Mouse (Mus musculus): ENCODE results near the gene Gm21627. TPM values are rescaled to one million over a fixed set of nuclear protein-coding genes. Genes with fewer than 3 reads are reported as not detected.
"Not testable (repeated sequence)": the region's sequence is repeated elsewhere in the genome, so short reads cannot be mapped to it uniquely, and the experiment has no call there.

The Gm21627 gene
- not detected for total RNA-seq (2021)
- long read RNA-seq, experiment 1: 0 reads
- long read RNA-seq, experiment 2: 0 reads

- not testable (repeated sequence) for DNase-seq (ENCODE audit: low spot score in 2 of 2)
Measured at GRCm38 (mm10) chrY:63228127-63228526, at the start of gene Gm21627. Gene Gm21627 (plus strand): TSS chrY:63228427.
